Mouse (Mus musculus): Measurements from ENCODE around the gene Hand1.

The Hand1 gene

DNA sequence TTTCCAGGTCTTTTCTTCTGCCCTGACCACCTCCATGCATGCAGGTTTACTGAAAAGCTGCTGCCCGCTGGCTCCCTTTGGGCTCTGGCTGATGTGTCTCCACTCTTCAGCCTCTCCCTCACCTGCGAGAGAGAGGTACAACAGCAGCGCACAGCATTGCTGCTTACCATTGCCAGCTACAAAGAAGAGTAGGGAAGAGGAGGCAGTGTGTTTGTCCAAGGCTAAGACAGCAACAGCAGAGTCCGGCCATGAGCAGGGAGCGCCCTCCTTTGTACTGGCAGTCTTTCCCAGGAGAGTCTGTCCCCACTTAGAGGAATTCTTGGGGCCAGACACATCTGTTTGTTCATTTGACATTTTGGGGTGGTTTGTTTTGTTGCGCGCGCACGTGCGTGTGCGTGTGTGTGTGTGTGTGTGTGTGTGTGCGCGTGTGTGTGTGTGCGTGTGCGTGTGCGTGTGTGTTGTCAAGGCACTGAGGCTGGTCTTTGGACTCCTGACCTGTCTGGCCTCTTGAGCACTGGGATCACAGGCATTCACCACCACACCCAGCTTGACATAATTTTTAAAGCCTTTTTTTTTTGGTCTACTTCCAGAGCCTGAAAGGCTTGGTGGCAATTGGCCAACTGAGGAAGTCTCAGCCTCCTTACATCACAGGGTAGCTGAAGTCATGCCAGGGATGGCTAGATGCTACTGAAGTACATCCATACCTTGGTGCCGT is 23.4 kb downstream of the Hand1 start:
- in situ Hi-C loops (cut with MboI, MseI): loop anchor here (10.0 to 25.0 kb wide), 2 partner anchors 253 to 1406 kb away; no protein-coding TSS in a partner anchor

- in situ Hi-C loops (cut with MboI, MseI): loop anchor here (10.0 to 25.0 kb wide), 2 partner anchors 257 to 1410 kb away; no protein-coding TSS in a partner anchor
Measured at GRCm38 (mm10) chr11:57805047-57805446, 27.6 kb downstream of the Hand1 start.

DNA sequence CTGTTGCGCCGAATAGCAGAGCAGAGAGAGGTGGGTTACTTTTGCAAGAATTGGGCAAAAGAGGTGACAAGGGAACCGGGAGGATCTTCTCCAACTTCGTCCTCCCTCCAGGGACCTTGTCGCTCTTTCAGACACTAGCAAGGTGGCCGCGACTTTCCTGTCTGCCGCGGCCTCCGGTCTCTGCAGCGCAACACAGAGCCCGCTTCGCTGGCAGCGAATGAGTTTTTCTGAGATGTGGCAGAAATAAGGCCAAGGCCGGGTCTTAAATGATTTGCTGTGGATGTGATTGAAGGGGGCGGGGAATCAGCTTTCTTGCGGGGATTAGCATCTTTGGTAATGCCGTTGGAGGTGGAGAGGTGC is 30.1 kb downstream of the Hand1 start:
- in situ Hi-C loops (cut with MboI, MseI): loop anchor here (10.0 to 25.0 kb wide), 2 partner anchors 260 to 1412 kb away; no protein-coding TSS in a partner anchor

GRCm38 (mm10) chr11:57801766-57802510 is 30.7 kb downstream of the Hand1 start:
- in situ Hi-C loops (cut with MboI, MseI): loop anchor here (10.0 to 25.0 kb wide), 2 partner anchors 260 to 1413 kb away; no protein-coding TSS in a partner anchor

DNA sequence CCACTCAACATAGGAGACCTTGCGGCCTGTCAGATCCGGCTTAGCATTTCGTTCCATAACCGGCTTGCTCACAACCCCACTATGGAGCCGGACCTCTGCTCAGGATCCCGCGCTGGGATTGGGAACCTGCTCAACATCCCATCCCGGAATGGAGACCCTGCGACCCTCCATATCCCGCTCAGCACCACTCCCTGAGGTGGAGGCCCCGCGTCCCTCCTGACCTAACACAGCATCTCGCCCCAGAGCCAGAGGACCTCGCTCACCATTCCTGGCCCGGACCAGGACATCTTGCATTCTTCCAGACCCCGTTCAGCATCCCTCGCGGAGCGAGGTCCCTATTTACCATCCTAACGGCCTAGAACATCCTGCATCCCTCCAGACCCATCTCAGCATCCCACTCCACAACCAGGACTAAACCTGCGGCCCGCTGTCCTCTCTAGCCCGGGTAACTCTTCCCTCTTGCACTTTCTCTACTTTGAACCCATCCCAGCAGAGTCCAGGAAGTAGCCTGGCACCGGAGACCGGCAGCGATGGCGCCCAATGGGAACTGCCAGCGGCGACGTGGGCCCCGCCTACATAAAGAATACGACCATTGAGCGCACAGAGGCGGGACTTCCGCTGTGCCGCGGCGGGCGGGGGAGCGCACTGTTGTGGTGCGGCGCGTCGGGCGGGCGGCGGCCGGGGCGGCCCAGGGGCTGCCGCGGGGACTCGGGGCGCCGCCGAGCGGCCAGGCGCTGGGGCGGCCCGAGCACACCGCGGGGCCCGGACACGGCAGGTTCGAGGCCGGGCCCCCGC is 31.4 kb downstream of the Hand1 start, which contains the start of gene Sap30l:
Gene Sap30l, plus strand, starts transcription at position 667 of the 795 bp plus-strand sequence.
- in situ Hi-C loops (cut with MboI, MseI): loop anchor here (10.0 to 25.0 kb wide), 2 partner anchors 261 to 1414 kb away; no protein-coding TSS in a partner anchor

DNA sequence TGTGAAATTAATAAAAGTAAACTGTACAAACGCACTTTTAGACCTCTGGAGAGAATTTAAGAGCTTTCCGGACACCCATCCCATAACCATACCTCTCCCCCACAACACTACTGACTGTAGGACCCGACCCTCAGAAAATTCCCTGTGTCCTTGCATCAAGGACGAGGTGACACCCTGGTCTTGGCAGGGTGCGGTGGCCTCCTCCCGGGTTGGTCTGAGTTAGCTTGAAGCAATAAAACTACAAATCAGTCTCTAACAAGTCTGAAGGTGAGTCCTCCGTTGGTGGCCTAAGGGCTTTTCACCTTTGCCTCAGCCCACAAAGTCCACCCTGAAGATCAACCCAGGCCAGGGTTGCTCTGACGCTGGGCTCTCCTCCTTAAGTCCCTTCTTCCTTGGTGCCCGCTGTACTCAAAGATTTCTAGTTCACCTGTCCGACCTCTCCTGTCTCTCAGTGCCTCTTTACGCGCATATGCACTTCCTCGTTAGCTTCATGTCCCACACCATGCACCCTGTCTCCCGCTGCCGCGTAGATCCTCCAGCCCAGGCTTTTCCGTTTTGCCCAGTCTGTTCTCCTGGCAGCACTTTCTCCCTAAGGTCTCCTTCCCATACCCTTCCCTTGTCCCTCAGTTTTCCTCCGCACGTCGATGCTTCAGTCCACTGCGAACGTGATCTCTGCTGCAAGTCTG is 32.2 kb downstream of the Hand1 start:
- in situ Hi-C loops (cut with MboI, MseI): loop anchor here (10.0 to 25.0 kb wide), 2 partner anchors 262 to 1414 kb away; no protein-coding TSS in a partner anchor

DNA sequence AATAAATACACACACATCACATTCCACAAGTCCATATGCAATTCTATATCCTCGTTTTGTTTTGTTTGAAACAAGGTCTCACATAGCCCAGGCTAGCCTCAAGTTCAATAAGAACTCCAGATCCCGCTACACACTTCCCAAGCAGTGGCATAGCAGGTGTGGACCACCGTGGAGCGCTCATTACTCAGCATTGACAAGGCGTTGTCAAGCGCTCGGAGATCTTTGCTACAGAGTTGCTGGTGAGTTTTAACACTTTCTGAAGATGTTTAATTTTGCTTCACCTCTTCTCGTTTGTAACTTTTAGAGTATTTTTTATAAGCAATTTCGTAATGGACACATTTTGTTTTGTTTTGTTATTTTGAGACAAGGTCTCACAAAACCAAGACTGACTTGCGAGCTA is 33.2 kb downstream of the Hand1 start:
- in situ Hi-C loops (cut with MboI, MseI): no loop called here

GRCm38 (mm10) chr11:57797828-57798227 is 34.8 kb downstream of the Hand1 start:
- in situ Hi-C loops (cut with MboI, MseI): no loop called here

DNA sequence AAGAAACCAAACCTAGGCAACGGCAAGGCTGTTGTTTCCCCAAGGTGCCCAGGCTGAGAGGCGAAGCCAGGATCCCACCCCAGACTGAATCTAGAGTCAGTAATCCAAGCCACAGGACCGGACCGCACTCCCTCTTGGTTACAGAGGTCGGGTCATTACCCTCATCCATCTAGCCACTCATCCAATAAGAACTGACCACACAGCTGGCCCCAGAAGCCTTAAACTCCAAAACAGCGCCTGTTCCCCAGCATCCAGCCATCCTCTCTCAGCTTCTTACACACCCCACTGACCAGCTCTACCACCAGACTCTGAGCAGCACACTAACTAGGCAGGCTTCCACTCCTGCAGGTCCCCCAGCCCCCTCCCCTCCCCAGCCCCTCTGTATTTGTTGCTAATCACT is 37.5 kb downstream of the Hand1 start:
- in situ Hi-C loops (cut with MboI, MseI): no loop called here

DNA sequence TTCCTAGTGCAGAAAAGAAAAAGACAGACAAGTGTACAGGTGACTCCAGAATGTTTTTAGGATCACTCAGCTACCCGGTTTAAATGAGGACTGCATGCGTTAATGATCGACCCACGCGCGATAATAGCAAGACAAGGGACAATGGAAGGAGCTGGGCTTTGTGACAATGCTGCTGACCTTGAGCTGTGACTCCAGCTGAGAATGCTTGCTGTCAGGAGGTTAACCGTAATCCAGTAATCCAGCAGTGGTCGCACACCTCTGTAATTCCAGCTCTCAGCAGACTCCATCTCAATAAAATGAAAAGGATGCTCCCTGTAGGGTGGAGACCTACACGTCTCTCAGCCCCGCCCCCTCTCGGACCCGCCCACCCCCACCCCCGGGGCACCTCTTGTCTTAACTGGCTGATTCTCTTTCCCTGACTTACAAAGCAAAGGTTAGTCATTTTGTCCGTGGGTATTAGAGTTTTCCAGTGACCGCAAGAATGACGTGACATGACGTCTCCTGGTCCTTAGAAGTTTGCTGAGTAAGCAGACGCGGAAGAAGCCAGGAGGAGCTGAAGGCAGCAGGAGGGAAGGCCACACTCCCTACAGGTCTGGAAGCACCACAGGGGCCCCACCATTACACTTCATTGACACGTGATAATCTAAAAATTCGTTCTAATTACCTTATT is 41.6 kb downstream of the Hand1 start:
- in situ Hi-C loops (cut with MboI, MseI): no loop called here

- in situ Hi-C loops (cut with MboI, MseI): no loop called here
Measured at GRCm38 (mm10) chr11:57787913-57788312, 44.7 kb downstream of the Hand1 start.

DNA sequence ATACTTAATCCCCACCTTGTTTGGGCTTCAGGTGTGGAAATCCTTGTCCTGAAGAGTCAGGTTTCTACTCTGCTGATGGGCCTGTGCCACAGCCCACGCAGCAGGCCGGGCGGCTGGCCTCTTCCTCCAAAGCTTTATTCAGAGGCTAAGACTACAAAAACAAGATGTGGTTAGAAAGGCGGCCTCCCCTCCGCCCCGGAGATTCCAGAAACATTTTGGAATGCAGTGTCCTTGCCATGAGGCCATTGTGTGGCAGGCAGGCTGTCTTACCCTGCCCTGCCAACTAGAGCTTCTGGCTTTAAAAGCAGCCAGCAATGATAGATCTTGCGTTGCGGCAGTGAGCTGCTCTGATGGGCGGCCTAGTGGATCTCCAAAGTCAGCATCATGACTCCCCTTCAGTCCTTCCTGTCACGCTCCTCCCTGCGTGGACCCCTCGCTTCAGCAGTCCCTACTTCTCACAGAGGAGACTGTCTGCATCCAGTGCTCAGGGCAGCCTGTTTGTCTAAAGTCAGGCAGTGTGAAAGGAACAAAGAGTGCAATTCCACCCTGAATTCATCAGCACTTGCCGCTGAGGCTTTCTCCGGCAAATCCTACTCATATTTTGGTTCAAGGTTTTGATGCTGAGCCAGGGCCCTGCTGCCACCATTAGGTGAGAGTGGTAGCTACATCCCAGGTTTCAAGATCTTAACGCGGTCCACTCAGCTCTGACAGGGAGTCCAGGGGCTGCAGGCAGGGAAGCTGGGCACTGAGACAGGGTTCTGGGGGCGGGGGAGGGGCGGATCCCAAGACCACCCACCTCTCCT is 45.8 kb downstream of the Hand1 start:
- in situ Hi-C loops (cut with MboI, MseI): no loop called here

- in situ Hi-C loops (cut with MboI, MseI): no loop called here
Measured at GRCm38 (mm10) chr11:57779824-57780223, 52.8 kb downstream of the Hand1 start.
